Mouse (Mus musculus) adrenal gland, adult 2 months (tissue): ENCODE measurements around the gene Gzmg. TPM values are rescaled to one million over a fixed set of nuclear protein-coding genes. Genes with fewer than 3 reads are reported as not detected.
"Not testable (repeated sequence)": the region's sequence is repeated elsewhere in the genome, so short reads cannot be mapped to it uniquely, and the experiment has no call there.

Experiments used
- DNase-seq: peaks from one replicate; pipeline ENCODE4 v3.0.0; 2021
- long read RNA-seq: library from polyadenylated mRNA; stranded (forward); transcript quantifications from one replicate; pipeline ENCODE4 v2.0.0, GENCODE M21; 2021
- polyA plus RNA-seq: library from polyadenylated mRNA; depleted of rRNA; stranded (reverse); fragments of >200 nt; gene quantifications from 2 replicates; pipeline ENCODE4 v1.2.3, GENCODE M21; 2012; rRNA removed
- total RNA-seq, 2 experiments: library from RNA; stranded (reverse); gene quantifications; 2 replicates each; pipeline ENCODE4 v1.2.3; 2021

Gzmg gene
- total RNA-seq (not detected), polyA plus RNA-seq (not detected in 2 replicates)
- long read RNA-seq = 0 reads

GRCm38 (mm10) chr14:56159479-56159878, at the start of gene Gzmg:
Gzmg (minus strand) TSS chr14:56159579.
- DNase-seq = not testable (repeated sequence)

- no peak for DNase-seq
These were observed 46.2 kb upstream of the Gzmg start for GRCm38 (mm10) chr14:56205613-56206012.

GRCm38 (mm10) chr14:56205021-56205420, 45.6 kb upstream of the Gzmg start:
- DNase-seq = peak; percentile 10

DNA sequence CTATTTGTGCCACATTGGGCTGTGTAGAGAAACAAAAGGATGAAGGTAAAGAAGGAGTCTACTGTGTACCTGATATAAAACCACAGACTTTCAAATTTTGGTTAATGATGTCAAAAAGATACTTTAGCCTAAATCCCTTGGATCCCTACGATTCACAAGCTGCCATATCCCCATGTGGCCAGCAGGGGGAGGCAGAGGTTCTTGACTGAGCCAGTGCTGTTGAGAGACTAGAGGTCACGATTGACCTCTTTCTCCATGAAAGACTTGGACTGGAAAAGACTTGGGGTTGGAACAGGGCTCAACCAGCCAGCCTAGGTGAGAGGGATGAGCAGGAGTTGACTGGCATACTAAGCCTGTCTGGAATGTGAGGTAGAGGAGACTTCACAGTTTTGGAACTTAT, 44.6 kb upstream of the Gzmg start:
- DNase-seq = peak; percentile 58

DNA sequence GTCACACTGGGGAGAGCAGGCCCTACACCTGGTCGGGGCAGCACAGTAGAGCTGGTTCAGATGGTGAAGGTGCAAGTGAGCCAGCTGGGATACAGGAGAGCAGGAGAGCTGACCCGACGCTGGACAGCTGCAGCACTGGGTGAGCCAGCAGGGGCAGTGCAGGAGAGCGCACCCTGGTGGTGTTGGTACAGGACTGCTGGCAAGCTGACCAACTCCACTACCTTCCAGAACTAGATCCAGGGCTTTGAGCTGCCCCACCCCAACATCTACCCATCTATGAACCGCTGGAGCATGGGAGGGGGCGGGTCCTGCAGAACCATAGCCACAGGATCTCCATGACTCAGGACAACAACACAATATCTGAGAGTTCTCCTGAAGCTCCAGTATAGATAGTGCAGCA, 27.6 kb upstream of the Gzmg start:
- DNase-seq = peak; percentile 8

DNA sequence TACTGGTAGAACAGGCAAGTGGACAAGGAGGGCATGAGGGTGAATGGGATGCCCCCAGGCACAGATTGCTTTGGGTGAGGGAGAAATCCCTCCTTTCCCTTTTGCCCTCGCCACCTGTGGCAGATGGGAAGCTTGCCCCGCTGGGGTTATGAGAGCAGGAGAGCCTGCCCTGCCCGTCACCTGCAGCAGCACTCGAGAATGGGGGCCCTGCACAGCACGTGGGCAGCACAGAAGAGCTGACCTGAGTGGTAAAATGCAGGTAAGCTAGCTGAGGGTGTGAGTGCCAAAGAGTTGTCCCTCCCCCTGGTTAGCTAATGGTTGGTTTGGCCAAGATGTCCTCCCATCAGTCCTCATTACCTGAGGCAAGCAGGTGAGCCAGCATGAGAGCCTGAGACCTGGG, 27.1 kb upstream of the Gzmg start:
- DNase-seq = no peak

- DNase-seq = peak; percentile 49
These were observed 18.3 kb upstream of the Gzmg start for GRCm38 (mm10) chr14:56177651-56178050.

DNA sequence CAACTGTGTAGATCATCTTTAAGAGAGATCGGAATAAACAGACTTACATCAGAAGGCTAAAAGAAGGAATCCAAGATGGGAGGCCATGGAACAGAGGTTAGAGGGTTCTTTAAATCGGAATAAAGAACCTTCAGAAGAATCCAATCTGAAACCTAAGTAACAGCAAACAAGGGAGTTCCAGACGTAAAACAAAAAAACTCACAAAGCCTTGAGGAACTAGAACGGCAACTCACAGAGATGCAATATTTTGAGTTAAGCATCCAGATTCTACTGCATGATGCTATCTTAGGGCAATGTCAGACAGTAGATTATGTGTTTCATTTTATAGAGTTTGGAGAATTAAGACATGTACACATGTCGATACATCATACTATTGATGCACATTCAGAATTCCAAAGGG, 15.1 kb upstream of the Gzmg start, which contains the start of gene Gzmn:
Gene Gzmn (minus strand): TSS at position 101 of the 400 bp plus-strand sequence.
- no peak for DNase-seq

- DNase-seq = no peak
These were observed 14.0 kb upstream of the Gzmg start for GRCm38 (mm10) chr14:56173396-56173795.

DNA sequence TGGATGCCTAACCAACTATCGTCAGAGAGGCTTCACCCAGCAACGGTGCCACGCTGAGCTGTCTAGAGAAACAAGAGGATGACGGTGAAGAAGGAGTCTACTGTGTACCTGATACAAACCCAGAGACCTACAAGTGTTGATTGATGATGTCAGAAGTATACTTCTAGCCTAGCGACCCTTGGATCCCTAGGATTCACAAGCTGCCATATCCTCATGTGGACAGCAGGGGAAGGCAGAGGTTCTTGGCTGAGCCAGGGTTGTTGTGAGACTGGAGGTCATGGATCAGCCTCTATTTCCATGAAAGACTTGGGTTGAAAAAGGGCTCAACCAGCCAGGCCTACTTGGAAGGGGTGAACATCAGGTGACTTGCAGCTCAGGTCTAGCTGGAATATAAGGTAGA, 13.4 kb upstream of the Gzmg start:
- DNase-seq = no peak

GRCm38 (mm10) chr14:56168009-56168408, 8.6 kb upstream of the Gzmg start:
- DNase-seq = no peak

GRCm38 (mm10) chr14:56162109-56162508, 2.7 kb upstream of the Gzmg start:
- no peak for DNase-seq

GRCm38 (mm10) chr14:56155340-56155739, 4.0 kb downstream of the Gzmg start:
- no peak for DNase-seq

DNA sequence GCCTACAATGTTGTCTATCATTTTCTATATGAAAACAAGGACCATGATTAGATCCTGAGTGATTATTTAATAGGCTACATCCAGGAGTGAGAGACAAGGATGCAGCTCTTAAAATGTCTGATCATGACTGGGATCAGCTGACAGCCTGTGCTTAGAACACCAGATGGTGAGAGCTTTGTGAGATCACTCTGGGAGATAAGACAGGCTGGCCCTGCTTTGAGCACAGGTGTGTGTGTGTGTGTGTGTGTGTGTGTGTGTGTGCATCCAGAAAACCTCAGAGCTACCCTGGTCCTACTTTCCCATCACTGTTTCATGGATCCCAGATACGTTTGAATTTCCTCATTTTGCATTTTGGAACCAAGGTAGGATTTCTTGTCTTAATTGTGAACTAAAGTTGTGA, 25.7 kb downstream of the Gzmg start:
- DNase-seq = not testable (repeated sequence)

- not testable (repeated sequence) for DNase-seq
These were observed 26.9 kb downstream of the Gzmg start, which contains the start of gene Gzmd for GRCm38 (mm10) chr14:56132508-56132907. Gzmd (minus strand) TSS chr14:56132608.

GRCm38 (mm10) chr14:56128341-56128740, 31.0 kb downstream of the Gzmg start:
- no peak for DNase-seq

GRCm38 (mm10) chr14:56123516-56123915, 35.9 kb downstream of the Gzmg start:
- peak; percentile 58 for DNase-seq

DNA sequence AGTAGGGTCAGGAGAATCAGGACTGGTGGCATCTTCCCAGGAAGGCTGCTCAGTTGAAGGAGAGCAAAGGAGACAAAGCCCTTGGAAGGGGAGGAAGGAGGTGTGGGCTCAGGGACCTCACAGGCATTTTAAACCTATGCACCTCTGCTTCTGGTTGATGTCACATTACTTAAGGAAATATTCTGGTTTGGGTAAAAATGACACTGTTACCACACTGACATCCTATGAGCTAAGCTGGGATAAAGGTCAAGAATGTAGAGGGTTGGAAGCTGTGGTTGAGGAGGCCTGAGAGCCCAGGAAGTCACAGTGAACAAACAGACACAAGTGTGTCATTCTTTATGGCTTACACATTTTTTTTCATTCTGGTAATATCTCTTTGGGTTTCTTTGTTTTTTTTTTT, 38.9 kb downstream of the Gzmg start, which contains the start of gene Gzme:
Gene Gzme (minus strand): TSS at position 101 of the 400 bp plus-strand sequence.
- no peak for DNase-seq

- DNase-seq = not testable (repeated sequence)
These were observed 43.7 kb downstream of the Gzmg start for GRCm38 (mm10) chr14:56115531-56116310.
